Mouse (Mus musculus) kidney, adult 2 months (tissue): Measurements from ENCODE around the gene Pgpep1.

Experiments used
- CTCF ChIP-seq: fragments of 200-500 bp; conservative IDR thresholded peaks from 2 replicates; pipeline ENCODE4 v1.5.1; 2011; ENCODE audit warnings: low read depth, mild to moderate bottlenecking, control low read depth, low read length, moderate library complexity, mixed read lengths; ENCODE audit not compliant: insufficient read depth, insufficient read length
- POLR2A ChIP-seq: fragments of 200-500 bp; IDR thresholded peaks from one replicate; pipeline ENCODE4 v1.6.1; 2011; ENCODE audit warnings: low read depth, low read length, control low read depth

GRCm38 (mm10) chr8:70700555-70700922 is 40.4 kb upstream of the Pgpep1 start:
- peak; percentile 85 for TF ChIP-seq CTCF
- peak; percentile 10 for TF ChIP-seq POLR2A
